Comparison of ENCODE assay signal across 8 mouse cellular contexts in genomic region chr6:146578586-146578985, GRCm38 (mm10). TPM values are rescaled to one million over a fixed set of nuclear protein-coding genes. Genes with fewer than 3 reads are reported as not detected.
DNase-seq lines count a peak whose midpoint lies in the region; ATAC-seq and TF ChIP-seq lines count a peak whose summit lies in the region.

No protein-coding gene starts in this region.

- H3K36me3 ChIP-seq in forebrain, embryonic 12.5 days (replicated peaks), result no peaks in the 10 kb centered on the region
- 0 out of 2 replicates have a peak, but pooled peaks cover 3% of the 10 kb centered on the region for H3K36me3 ChIP-seq in intestine, embryonic 14.5 days (ENCODE audit: control insufficient read depth, insufficient read depth, low read length)
- H3K36me3 ChIP-seq in liver, embryonic 16.5 days (ENCODE audit: control insufficient read depth, insufficient read depth), result no peaks in the 10 kb centered on the region; the same call in 1 of the 2 replicates

- peak overlapping the region; percentile 61 for H3K4me3 ChIP-seq in left cerebral cortex, adult 2 months
- H3K4me3 ChIP-seq in bone marrow, adult 2 months (replicated peaks; ENCODE audit: control insufficient read depth, low read depth, low read length), result peak overlapping the region; percentile 88
- H3K4me3 ChIP-seq in forebrain, embryonic 12.5 days (replicated peaks), result peak overlapping the region; percentile 93
- H3K4me3 ChIP-seq in intestine, embryonic 14.5 days (ENCODE audit: low read depth, low read length), result peak overlapping the region; percentile 87
- H3K4me3 ChIP-seq in liver, embryonic 16.5 days (ENCODE audit: low read depth, low read length), result peak overlapping the region; percentile 96

- no peak for ATAC-seq in forebrain, embryonic 12.5 days (ENCODE audit: low FRiP score)
- ATAC-seq in intestine, embryonic 14.5 days (replicated peaks; ENCODE audit: low FRiP score, low TSS enrichment, low read depth), result no peak
- ATAC-seq in liver, embryonic 16.5 days (ENCODE audit: low read depth), result no peak

- peak overlapping the region; percentile 88 for H3K9ac ChIP-seq in forebrain, embryonic 12.5 days
- peak overlapping the region; percentile 91 for H3K9ac ChIP-seq in intestine, embryonic 14.5 days (ENCODE audit: low read length)
- peak overlapping the region; percentile 100 for H3K9ac ChIP-seq in liver, embryonic 16.5 days (ENCODE audit: low read depth, low read length)

- WGBS in bone marrow, adult 2 months, result 1% methylated on average over 7 of the region's 7 CpGs
- WGBS in forebrain, embryonic 12.5 days, result 18% methylated on average over 7 of the region's 7 CpGs
- 9% methylated on average over 7 of the region's 7 CpGs for WGBS in intestine, embryonic 14.5 days
- WGBS in liver, embryonic 16.5 days (ENCODE audit: insufficient replicate concordance), result 3% methylated on average over 7 of the region's 7 CpGs

- intact Hi-C loops in left cerebral cortex, adult 2 months (cut with DNase I), result loop anchor here (5.0 to 10.0 kb wide), 3 partner anchors 76 to 716 kb away; partner anchors contain the start of gene Itpr2
- intact Hi-C loops in left cerebral cortex, postnatal 4 days (cut with DNase I), result no loop called here

- peak overlapping the region; percentile 99 for H3K27ac ChIP-seq in left cerebral cortex, adult 2 months
- peak overlapping the region; percentile 49; the same call in 1 of the 2 replicates for H3K27ac ChIP-seq in bone marrow, adult 2 months (ENCODE audit: control insufficient read depth, insufficient read depth, low read depth, low read length, poor library complexity)
- peak overlapping the region; percentile 96 for H3K27ac ChIP-seq in forebrain, embryonic 12.5 days
- peak overlapping the region; percentile 98 for H3K27ac ChIP-seq in intestine, embryonic 14.5 days (ENCODE audit: low read depth)
- peak overlapping the region; percentile 100 for H3K27ac ChIP-seq in liver, embryonic 16.5 days (ENCODE audit: low read length)

- no peak for TF ChIP-seq POLR2A in bone marrow, adult 2 months (IDR thresholded peaks at IDR 0.05; ENCODE audit: borderline replicate concordance, control insufficient read depth, low read depth, low read length)

- H3K4me1 ChIP-seq in bone marrow, adult 2 months (ENCODE audit: control insufficient read depth, insufficient read depth, low read length), result no peaks in the 10 kb centered on the region; the same call in 1 of the 2 replicates
- peaks cover 31% of the 10 kb centered on the region for H3K4me1 ChIP-seq in forebrain, embryonic 12.5 days
- peaks cover 22% of the 10 kb centered on the region for H3K4me1 ChIP-seq in intestine, embryonic 14.5 days (replicated peaks; ENCODE audit: control insufficient read depth, insufficient read depth, low read length)
- H3K4me1 ChIP-seq in liver, embryonic 16.5 days (ENCODE audit: control insufficient read depth, low read depth, low read length), result peaks cover 17% of the 10 kb centered on the region

- peak overlapping the region; percentile 79 for H3K4me2 ChIP-seq in forebrain, embryonic 12.5 days
- peak overlapping the region; percentile 89 for H3K4me2 ChIP-seq in intestine, embryonic 14.5 days (ENCODE audit: low read length)
- H3K4me2 ChIP-seq in liver, embryonic 16.5 days (ENCODE audit: low read depth, low read length), result peak overlapping the region; percentile 84

- TF ChIP-seq CTCF in left cerebral cortex, adult 2 months (IDR thresholded peaks at IDR 0.05), result no peak
- no peak for TF ChIP-seq CTCF in bone marrow, adult 2 months (IDR thresholded peaks at IDR 0.05; ENCODE audit: control insufficient read depth, insufficient read depth, low read length)

- no peaks in the 10 kb centered on the region for H3K9me3 ChIP-seq in forebrain, embryonic 12.5 days
- no peaks in the 10 kb centered on the region for H3K9me3 ChIP-seq in intestine, embryonic 14.5 days (ENCODE audit: control insufficient read depth, low read length)
- H3K9me3 ChIP-seq in liver, embryonic 16.5 days (replicated peaks; ENCODE audit: control insufficient read depth, low read length), result no peaks in the 10 kb centered on the region

- no peaks in the 10 kb centered on the region for H3K27me3 ChIP-seq in forebrain, embryonic 12.5 days
- no peaks in the 10 kb centered on the region for H3K27me3 ChIP-seq in intestine, embryonic 14.5 days (replicated peaks; ENCODE audit: control insufficient read depth, insufficient read depth, low read length)
- no peaks in the 10 kb centered on the region for H3K27me3 ChIP-seq in liver, embryonic 16.5 days (ENCODE audit: control insufficient read depth, insufficient read depth, low read depth, low read length)

- DNase-seq in left cerebral cortex, adult 2 months (ENCODE audit: extremely low spot score in 1 of 2, low spot score in 2 of 2), result peak in 1 of 2 experiments; percentile 30
- no peak for DNase-seq in left cerebral cortex, postnatal 4 days
- DNase-seq in intestine, embryonic 14.5 days (ENCODE audit: low spot score), result no peak
- peak; percentile 27 for DNase-seq in right cerebral cortex, postnatal 14 days
- DNase-seq in retina, embryonic 14.5 days (ENCODE audit: low spot score), result no peak

RNA-seq across cellular contexts. Expression of gene Ints13, which starts 1.0 kb away (rescaled TPM):
- total RNA-seq in left cerebral cortex, adult 2 months (2021), result 10 to 100 TPM; 38.4 to 38.6 TPM
- total RNA-seq in left cerebral cortex, postnatal 4 days (2021), result 10 to 100 TPM; 34.5 to 37.3 TPM
- 44.2 and 89.4 TPM in 2 replicates for polyA plus RNA-seq in bone marrow, adult 2 months (2011; ENCODE audit: insufficient read depth, insufficient read length, low replicate concordance, missing spikeins)
- polyA plus RNA-seq in forebrain, embryonic 12.5 days (2016; fragmentation: Nextera tagmentation; extraction: Ambion mirVana), result 96.2 and 96.4 TPM in 2 replicates
- 55.5 and 56.3 TPM in 2 replicates for polyA plus RNA-seq in intestine, embryonic 14.5 days (2014; fragmentation: Nextera tagmentation; extraction: Ambion mirVana)
- 30.1 and 30.7 TPM in 2 replicates for polyA plus RNA-seq in liver, embryonic 16.5 days (2015; fragmentation: Nextera tagmentation; extraction: Ambion mirVana)

RNA-seq across cellular contexts. Expression of gene Fgfr1op2, which starts 1.6 kb away (rescaled TPM):
- total RNA-seq in left cerebral cortex, adult 2 months (2021), result 100 to 1,000 TPM in 1 of 2 experiments, 10 to 100 TPM in 1; 98.6 to 108 TPM
- 10 to 100 TPM; 29.3 to 29.8 TPM for total RNA-seq in left cerebral cortex, postnatal 4 days (2021)
- polyA plus RNA-seq in bone marrow, adult 2 months (2011; ENCODE audit: insufficient read depth, insufficient read length, low replicate concordance, missing spikeins), result 87.9 and 99.6 TPM in 2 replicates
- polyA plus RNA-seq in forebrain, embryonic 12.5 days (2016; fragmentation: Nextera tagmentation; extraction: Ambion mirVana), result 74.9 and 77.4 TPM in 2 replicates
- polyA plus RNA-seq in intestine, embryonic 14.5 days (2014; fragmentation: Nextera tagmentation; extraction: Ambion mirVana), result 87.7 and 94.1 TPM in 2 replicates
- 83.7 and 84.5 TPM in 2 replicates for polyA plus RNA-seq in liver, embryonic 16.5 days (2015; fragmentation: Nextera tagmentation; extraction: Ambion mirVana)

Comparison
In these comparisons a context has a peak if more than half of its experiments do, and no peak if none do; other contexts are left out.
1. H3K27ac ChIP-seq: peak in every context shown above with its lines; median percentile 100 in liver, embryonic 16.5 days; 99 in left cerebral cortex, adult 2 months; 98 in intestine, embryonic 14.5 days; 96 in forebrain, embryonic 12.5 days; 49 in bone marrow, adult 2 months.